Mouse (Mus musculus): Measurements from ENCODE around the gene Cyp1a1. TPM values are rescaled to one million over a fixed set of nuclear protein-coding genes. Genes with fewer than 3 reads are reported as not detected.

Cyp1a1 gene
- total RNA-seq (2017): not detected in 2 replicates

DNA sequence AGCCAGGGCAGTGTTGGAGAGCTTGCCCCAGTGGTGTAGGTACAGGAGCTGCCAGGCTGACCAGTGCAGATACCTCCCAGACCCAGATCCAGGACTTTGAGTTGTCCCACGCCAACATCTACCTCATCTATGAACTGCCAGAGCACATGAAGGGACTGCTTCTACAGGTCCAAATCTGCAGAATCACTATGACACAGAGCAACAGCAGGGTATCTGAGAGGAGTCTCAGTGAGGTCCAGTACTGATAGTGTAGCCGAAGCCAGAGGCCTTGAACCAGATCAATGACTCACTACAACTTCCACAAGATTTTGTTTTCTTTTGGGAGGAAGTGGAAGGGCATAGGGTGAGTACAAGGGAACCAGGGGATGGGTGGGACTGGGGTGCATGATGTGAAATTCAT lies at the start of gene Cyp1a1:
Gene Cyp1a1, plus strand, starts transcription at position 178 of the 400 bp plus-strand sequence.
- ATAC-seq (replicated peaks in 1 of 2; ENCODE audit: insufficient read depth in 1 of 2, low FRiP score in 2 of 2, low TSS enrichment in 1 of 2, low read depth in 1 of 2, poor library complexity in 2 of 2, severe bottlenecking in 2 of 2): no peak

DNA sequence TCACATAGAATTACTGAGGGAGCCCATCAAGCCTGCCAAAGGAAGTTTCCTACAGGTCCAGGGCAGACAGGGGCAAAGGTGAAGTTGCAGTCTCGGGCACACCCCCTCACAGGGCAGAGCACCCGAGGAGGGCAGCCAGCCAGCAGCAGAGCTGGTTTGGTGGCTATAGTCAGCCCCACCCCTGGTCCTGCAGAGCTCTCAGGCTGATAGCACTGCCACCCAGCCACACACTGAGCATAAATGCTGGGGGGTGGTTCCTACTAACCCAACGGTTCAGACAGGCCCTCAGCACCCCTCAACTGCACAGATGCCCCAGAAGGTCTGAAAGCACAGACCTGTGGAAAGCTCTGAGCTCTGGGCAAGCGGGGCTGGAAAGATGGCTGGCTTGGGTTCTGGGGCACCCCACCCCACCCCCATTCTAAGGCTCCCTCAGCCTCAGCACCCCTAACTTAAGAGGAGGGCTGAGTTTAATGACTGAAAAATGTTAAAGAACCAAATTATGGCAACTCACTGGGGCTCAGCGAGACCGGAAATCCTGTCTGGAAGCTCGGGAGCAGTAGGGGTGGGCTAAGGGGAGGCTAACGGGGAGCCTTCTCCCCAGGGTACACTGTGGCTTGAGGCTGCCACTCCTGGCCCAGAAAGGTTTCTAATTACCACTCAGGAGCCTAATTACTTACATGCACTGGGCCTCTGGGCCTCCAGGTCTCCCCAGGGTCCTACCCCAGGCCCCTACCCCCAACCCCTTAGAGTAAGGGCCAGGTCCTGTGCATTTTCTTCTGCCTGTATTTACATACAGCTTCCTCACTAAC lies 48.9 kb upstream of the Cyp1a1 start:
- peak in 1 of 2 experiments; percentile 18; a peak in 1 of 4 replicates for ATAC-seq (replicated peaks in 1 of 2; ENCODE audit: insufficient read depth in 1 of 2, low FRiP score in 2 of 2, low TSS enrichment in 1 of 2, low read depth in 1 of 2, poor library complexity in 2 of 2, severe bottlenecking in 2 of 2)

DNA sequence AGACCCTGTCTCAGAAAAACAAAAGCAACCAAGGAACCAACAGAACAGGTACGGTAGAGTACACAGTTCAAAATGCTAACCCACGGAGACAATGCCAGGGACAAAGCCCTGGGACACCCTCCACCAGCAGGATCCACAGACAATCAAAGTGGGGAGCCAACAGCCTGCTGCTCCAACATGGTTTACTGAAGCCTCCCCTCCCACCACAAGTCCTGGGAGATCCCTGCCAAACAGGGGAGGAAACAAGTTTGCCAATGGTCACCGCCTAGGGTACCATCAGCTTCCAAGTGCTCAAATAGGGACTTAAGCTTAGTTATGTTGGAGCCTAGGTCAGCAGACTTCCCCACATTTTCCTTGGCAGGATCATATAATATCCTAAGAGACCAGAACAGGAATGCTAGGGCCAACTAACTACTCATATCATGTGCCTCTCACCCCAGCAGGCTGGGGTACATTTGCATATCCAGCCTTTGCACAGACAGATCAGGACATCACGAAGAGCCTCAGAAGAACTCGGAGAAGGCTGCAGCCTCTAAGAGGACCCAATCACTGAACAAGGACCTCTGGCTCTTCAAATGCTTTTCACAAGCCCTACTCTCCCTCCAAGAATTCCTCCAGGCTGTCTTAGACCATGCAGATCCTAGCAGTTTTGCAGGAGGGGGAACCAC lies 47.9 kb upstream of the Cyp1a1 start:
- no peak for ATAC-seq (replicated peaks in 1 of 2; ENCODE audit: insufficient read depth in 1 of 2, low FRiP score in 2 of 2, low TSS enrichment in 1 of 2, low read depth in 1 of 2, poor library complexity in 2 of 2, severe bottlenecking in 2 of 2)

- peak; percentile 83 to 85 for ATAC-seq (replicated peaks in 1 of 2; ENCODE audit: insufficient read depth in 1 of 2, low FRiP score in 2 of 2, low TSS enrichment in 1 of 2, low read depth in 1 of 2, poor library complexity in 2 of 2, severe bottlenecking in 2 of 2)
Measured at GRCm38 (mm10) chr9:57640384-57640783, 47.3 kb upstream of the Cyp1a1 start.

DNA sequence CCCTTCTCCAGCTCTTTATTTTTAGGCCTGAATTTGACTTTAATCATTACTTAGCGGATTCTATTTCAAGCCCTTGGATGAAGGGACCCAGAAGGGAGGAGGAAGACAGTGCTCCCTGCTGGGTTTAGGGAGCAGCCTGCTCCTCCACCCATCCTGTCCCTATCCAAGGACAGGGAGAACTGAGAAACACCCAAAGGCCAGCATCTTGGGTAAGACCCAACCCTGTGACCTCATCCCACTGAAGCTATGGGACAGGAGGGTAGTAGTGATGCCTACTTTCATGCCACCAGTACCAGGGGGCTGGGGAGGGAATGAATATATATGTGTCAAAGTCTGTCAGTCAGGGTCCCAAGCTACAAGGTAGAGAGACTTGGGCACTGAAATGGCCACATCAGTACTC lies 46.7 kb upstream of the Cyp1a1 start:
- ATAC-seq (replicated peaks in 1 of 2; ENCODE audit: insufficient read depth in 1 of 2, low FRiP score in 2 of 2, low TSS enrichment in 1 of 2, low read depth in 1 of 2, poor library complexity in 2 of 2, severe bottlenecking in 2 of 2): no peak

DNA sequence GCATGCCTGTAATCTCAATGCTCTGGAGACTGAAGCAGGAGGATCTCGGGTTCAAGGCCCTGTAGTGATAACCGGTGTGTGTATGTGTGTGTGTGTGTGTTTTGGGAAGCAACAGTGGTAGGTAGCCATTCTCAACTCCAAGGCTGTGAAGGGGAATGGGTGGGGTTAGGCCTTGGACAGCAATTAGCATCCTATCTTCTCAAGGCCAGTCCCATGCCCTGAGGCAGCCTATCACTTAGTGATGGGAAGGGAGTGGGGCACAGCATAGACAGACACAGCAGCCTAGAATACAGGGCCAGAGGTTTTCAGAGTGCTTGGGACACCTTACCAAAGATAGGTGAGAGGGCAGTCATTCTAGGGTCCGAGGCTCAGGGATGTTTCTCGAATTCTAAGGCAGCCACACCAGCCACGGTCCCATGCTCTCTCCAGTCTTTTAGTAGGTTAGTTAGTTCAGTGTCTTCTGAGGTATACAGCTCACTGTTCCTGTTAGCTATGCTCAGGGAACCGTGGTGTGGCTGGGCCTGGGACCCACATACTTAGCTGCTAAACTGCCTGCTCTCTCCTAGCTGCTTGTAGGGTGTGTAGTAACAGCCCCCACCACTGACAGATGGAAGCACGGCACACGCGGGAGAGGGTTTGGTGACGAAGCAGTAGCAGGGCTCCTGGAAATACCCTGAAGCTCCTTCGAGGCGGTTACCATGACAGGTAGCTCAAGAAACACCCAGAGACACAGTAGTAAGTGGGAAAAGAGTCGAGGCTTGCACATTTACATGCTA lies 45.8 kb upstream of the Cyp1a1 start:
- ATAC-seq (replicated peaks in 1 of 2; ENCODE audit: insufficient read depth in 1 of 2, low FRiP score in 2 of 2, low TSS enrichment in 1 of 2, low read depth in 1 of 2, poor library complexity in 2 of 2, severe bottlenecking in 2 of 2): no peak

GRCm38 (mm10) chr9:57643169-57643855 lies 44.4 kb upstream of the Cyp1a1 start:
- no peak for ATAC-seq (replicated peaks in 1 of 2; ENCODE audit: insufficient read depth in 1 of 2, low FRiP score in 2 of 2, low TSS enrichment in 1 of 2, low read depth in 1 of 2, poor library complexity in 2 of 2, severe bottlenecking in 2 of 2)

GRCm38 (mm10) chr9:57643856-57644180 lies 43.9 kb upstream of the Cyp1a1 start:
- peak; percentile 9; a peak in 1 of 4 replicates for ATAC-seq (replicated peaks in 1 of 2; ENCODE audit: insufficient read depth in 1 of 2, low FRiP score in 2 of 2, low TSS enrichment in 1 of 2, low read depth in 1 of 2, poor library complexity in 2 of 2, severe bottlenecking in 2 of 2)

GRCm38 (mm10) chr9:57644442-57644943 lies 43.2 kb upstream of the Cyp1a1 start:
- ATAC-seq (replicated peaks in 1 of 2; ENCODE audit: insufficient read depth in 1 of 2, low FRiP score in 2 of 2, low TSS enrichment in 1 of 2, low read depth in 1 of 2, poor library complexity in 2 of 2, severe bottlenecking in 2 of 2): no peak

GRCm38 (mm10) chr9:57644944-57645893 lies 42.5 kb upstream of the Cyp1a1 start:
- peak; percentile 25 to 41; a peak in 2 of 4 replicates for ATAC-seq (replicated peaks in 1 of 2; ENCODE audit: insufficient read depth in 1 of 2, low FRiP score in 2 of 2, low TSS enrichment in 1 of 2, low read depth in 1 of 2, poor library complexity in 2 of 2, severe bottlenecking in 2 of 2)

- ATAC-seq (replicated peaks in 1 of 2; ENCODE audit: insufficient read depth in 1 of 2, low FRiP score in 2 of 2, low TSS enrichment in 1 of 2, low read depth in 1 of 2, poor library complexity in 2 of 2, severe bottlenecking in 2 of 2): peak; percentile 71 to 73
Measured at GRCm38 (mm10) chr9:57646551-57647103, 41.1 kb upstream of the Cyp1a1 start.

DNA sequence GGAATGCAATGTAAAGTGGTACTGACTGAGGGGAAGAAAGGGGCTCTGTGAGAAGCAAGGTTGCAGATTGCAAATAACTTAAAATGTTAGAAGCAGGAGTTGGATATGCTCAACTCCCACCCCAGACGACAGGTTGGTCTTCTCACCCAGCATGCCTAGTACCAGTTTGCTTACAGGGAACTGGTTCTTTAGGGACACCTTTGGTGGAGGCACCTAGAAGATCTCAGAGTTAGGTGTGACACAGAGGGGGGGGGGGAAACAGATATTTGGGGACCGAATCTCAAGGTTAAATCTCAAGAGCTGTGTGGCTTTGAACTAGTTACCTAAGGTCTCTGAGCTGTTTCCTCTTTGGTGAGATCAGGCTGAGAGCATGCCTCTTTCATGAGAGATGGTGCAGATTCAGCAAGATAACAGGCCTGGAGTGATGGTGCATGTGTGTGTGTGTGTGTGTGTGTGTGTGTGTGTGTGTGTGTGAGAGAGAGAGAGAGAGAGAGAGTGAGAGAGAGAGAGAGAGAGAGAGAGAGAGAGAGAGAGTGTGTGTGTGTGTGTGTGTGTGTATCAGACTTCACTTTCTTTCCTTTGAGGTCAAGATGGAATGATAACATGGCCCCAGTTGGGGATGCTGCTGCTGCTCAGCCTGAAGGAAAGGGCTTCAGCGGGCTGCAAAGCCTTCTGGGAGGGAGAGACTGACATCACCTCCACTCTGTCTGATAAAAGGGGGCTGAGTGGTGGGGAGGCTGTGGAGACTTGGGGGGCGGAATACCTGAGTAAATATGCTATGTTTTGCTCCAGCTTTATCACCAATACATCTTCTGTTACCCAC lies 40.2 kb upstream of the Cyp1a1 start:
- no peak for ATAC-seq (replicated peaks in 1 of 2; ENCODE audit: insufficient read depth in 1 of 2, low FRiP score in 2 of 2, low TSS enrichment in 1 of 2, low read depth in 1 of 2, poor library complexity in 2 of 2, severe bottlenecking in 2 of 2)

- peak in 1 of 2 experiments; percentile 61; a peak in 2 of 4 replicates for ATAC-seq (replicated peaks in 1 of 2; ENCODE audit: insufficient read depth in 1 of 2, low FRiP score in 2 of 2, low TSS enrichment in 1 of 2, low read depth in 1 of 2, poor library complexity in 2 of 2, severe bottlenecking in 2 of 2)
Measured at GRCm38 (mm10) chr9:57650130-57650785, 37.5 kb upstream of the Cyp1a1 start.

GRCm38 (mm10) chr9:57650786-57651311 lies 36.9 kb upstream of the Cyp1a1 start:
- ATAC-seq (replicated peaks in 1 of 2; ENCODE audit: insufficient read depth in 1 of 2, low FRiP score in 2 of 2, low TSS enrichment in 1 of 2, low read depth in 1 of 2, poor library complexity in 2 of 2, severe bottlenecking in 2 of 2): peak; percentile 40 to 65

- no peak for ATAC-seq (replicated peaks in 1 of 2; ENCODE audit: insufficient read depth in 1 of 2, low FRiP score in 2 of 2, low TSS enrichment in 1 of 2, low read depth in 1 of 2, poor library complexity in 2 of 2, severe bottlenecking in 2 of 2)
Measured at GRCm38 (mm10) chr9:57652351-57652750, 35.4 kb upstream of the Cyp1a1 start.

Measured in hematopoietic stem cell, adult 5-6 weeks (primary cell).